Mouse (Mus musculus): ENCODE measurements around the gene Gm11042.

DNA sequence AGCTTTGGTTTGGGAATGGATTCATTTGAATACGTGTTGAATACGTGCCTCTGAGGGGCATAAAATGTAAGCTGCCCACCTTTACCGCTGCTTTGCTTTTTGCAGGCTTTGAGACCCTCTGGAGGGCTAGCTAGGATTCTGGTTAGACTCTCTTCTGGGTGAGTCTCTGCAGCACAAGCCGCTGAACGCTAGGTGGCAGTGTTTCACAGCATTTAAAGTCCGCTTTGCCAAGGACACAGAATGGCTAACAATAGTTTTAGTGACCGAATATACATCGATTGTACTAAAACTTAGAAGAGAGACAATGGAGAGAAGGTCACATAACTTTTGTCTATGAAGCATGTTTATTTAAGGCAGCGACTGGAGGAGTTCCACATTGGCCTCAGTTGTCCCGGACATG is 4.1 kb upstream of the Gm11042 start:
- TF ChIP-seq CTCF (IDR thresholded peaks at IDR 0.05; ENCODE audit: low read depth) (peak; percentile 81), EP300 (IDR thresholded peaks at IDR 0.05; ENCODE audit: low read depth) (no peak)
